Mouse (Mus musculus) liver, adult 2 months (tissue): ENCODE measurements around the gene Tnfrsf1b. TPM values are rescaled to one million over a fixed set of nuclear protein-coding genes. Genes with fewer than 3 reads are reported as not detected.

Experiments used
- DNase-seq: peaks from one replicate; pipeline ENCODE4 v3.0.0-alpha.2; 2011; ENCODE audit warnings: low read depth, low spot score; ENCODE audit errors: extremely low read depth
- H3K27ac ChIP-seq: fragments of 200-500 bp; replicated peaks from 2 replicates; pipeline ENCODE4 v1.5.1; 2012; ENCODE audit warnings: low read depth, mild to moderate bottlenecking, control low read depth, inconsistent platforms, low read length; ENCODE audit not compliant: insufficient read depth
- H3K27me3 ChIP-seq: fragments of 200-500 bp; 2 replicates; pipeline ENCODE4 v1.6.1; 2012; ENCODE audit warnings: mild to moderate bottlenecking, moderate library complexity, low read length, inconsistent platforms; ENCODE audit not compliant: control insufficient read depth, insufficient read depth
- H3K36me3 ChIP-seq: fragments of 200-500 bp; 2 replicates; pipeline ENCODE4 v1.6.1; 2012; ENCODE audit warnings: low read length, inconsistent platforms; ENCODE audit not compliant: control insufficient read depth, insufficient read depth
- H3K4me1 ChIP-seq: fragments of 200-500 bp; 2 replicates; pipeline ENCODE4 v1.6.1; 2011; ENCODE audit warnings: low read length; ENCODE audit not compliant: control insufficient read depth, insufficient read depth
- H3K4me3 ChIP-seq: fragments of 200-500 bp; 2 replicates; pipeline ENCODE4 v1.5.1; 2011; ENCODE audit warnings: low read depth, mild to moderate bottlenecking, control low read depth, low read length, moderate library complexity; ENCODE audit not compliant: insufficient read depth
- H3K79me2 ChIP-seq: fragments of 200-500 bp; 2 replicates; pipeline ENCODE4 v1.6.1; 2012; ENCODE audit warnings: inconsistent platforms, mild to moderate bottlenecking, low read length, moderate library complexity; ENCODE audit not compliant: control insufficient read depth, insufficient read depth
- H3K9ac ChIP-seq: fragments of 200-500 bp; 2 replicates; pipeline ENCODE4 v1.6.1; 2012; ENCODE audit warnings: low read depth, mild to moderate bottlenecking, control low read depth, inconsistent platforms, low read length
- CTCF ChIP-seq: fragments of 200-500 bp; IDR thresholded peaks from 2 replicates; pipeline ENCODE4 v1.5.1; 2011; ENCODE audit warnings: low read depth, low read length, control low read depth
- POLR2A ChIP-seq: fragments of 200-500 bp; IDR thresholded peaks from 2 replicates; pipeline ENCODE4 v1.6.1; 2011; ENCODE audit warnings: low read length, control low read depth; ENCODE audit not compliant: insufficient read depth; ENCODE audit errors: extremely low read depth
- WGBS: fragments of 180-500 bp; shearing (Covaris S2); methylation state at CpG from one replicate; pipeline ENCODE4 v1.1.7; 2018; 5-methylcytosine and 5-hydroxymethylcytosine counted together
- polyA plus RNA-seq: library from polyadenylated mRNA; depleted of rRNA; stranded (reverse); fragments of >200 nt; gene quantifications from 2 replicates; pipeline ENCODE4 v1.2.3, GENCODE M21; 2012; rRNA removed
- total RNA-seq: library from RNA; depleted of rRNA; stranded (reverse); fragments of >200 nt; gene quantifications from 2 replicates; pipeline ENCODE4 v1.2.3, GENCODE M21; 2014; rRNA removed

Gene Tnfrsf1b
- total and polyA plus RNA-seq, 2 experiments: 10.8 to 16.8 TPM

DNA sequence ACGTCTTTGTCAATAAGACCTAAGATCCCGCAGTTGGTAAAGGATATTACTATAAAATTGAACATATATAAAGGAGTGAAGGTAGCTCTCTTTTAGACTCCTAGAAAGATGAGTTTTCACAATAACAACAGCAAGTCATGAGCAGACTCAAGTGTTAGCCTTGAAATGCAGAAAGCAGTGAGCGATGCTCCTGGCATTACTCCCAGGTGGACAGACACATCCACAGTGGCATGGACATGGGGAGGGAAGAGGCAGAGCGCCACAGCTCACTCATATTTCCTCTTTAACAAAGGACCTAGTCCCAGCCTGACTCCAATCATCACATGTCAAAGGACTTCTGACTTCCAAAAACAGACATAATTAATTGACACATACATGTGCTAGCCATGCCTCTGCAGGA, 82.6 kb downstream of the Tnfrsf1b start:
- TF ChIP-seq POLR2A (no peak), CTCF (no peak)
- WGBS: 97% methylated on average over 4 of the region's 4 CpGs

More for the DNA sequence above, 82.6 kb downstream of the Tnfrsf1b start:
- Histone ChIP-seq H3K4me1 (no peaks in the 10 kb centered on the region), H3K4me3 (no peak overlapping the region), H3K27me3 (no peaks in the 10 kb centered on the region), H3K9ac (no peak overlapping the region), H3K36me3 (peaks cover 70% of the 10 kb centered on the region), H3K79me2 (no peaks in the 10 kb centered on the region), H3K27ac (no peak overlapping the region)
- DNase-seq: no peak

Other genes starting within 250 kb of the Tnfrsf1b start
- 32.4 and 36.2 TPM in 2 replicates for gene Vps13d, start 51.9 kb downstream of the Tnfrsf1b start, total RNA-seq
- 11.6 and 13.3 TPM in 2 replicates for gene Vps13d, start 51.9 kb downstream of the Tnfrsf1b start, polyA plus RNA-seq
- gene Tnfrsf8, start 68.3 kb upstream of the Tnfrsf1b start, total RNA-seq: 0.09 TPM in 1 of 2 replicates, not detected in the other
- 0.02 TPM in 1 of 2 replicates, not detected in the other for gene Tnfrsf8, start 68.3 kb upstream of the Tnfrsf1b start, polyA plus RNA-seq